Mouse (Mus musculus) G1E (cell line): ENCODE results near the gene Gm13275.
"Not testable (repeated sequence)": the region's sequence is repeated elsewhere in the genome, so short reads cannot be mapped to it uniquely, and the experiment has no call there.

Source experiments
- CTCF ChIP-seq: IDR thresholded peaks from 2 replicates; pipeline ENCODE4 v1.5.1; 2012; ENCODE audit warnings: low read depth, low read length, inconsistent platforms, mixed read lengths
- GATA1 ChIP-seq: IDR thresholded peaks from 2 replicates; pipeline ENCODE4 v1.6.1; 2012; ENCODE audit warnings: borderline replicate concordance, low read length, inconsistent platforms, mixed read lengths

DNA sequence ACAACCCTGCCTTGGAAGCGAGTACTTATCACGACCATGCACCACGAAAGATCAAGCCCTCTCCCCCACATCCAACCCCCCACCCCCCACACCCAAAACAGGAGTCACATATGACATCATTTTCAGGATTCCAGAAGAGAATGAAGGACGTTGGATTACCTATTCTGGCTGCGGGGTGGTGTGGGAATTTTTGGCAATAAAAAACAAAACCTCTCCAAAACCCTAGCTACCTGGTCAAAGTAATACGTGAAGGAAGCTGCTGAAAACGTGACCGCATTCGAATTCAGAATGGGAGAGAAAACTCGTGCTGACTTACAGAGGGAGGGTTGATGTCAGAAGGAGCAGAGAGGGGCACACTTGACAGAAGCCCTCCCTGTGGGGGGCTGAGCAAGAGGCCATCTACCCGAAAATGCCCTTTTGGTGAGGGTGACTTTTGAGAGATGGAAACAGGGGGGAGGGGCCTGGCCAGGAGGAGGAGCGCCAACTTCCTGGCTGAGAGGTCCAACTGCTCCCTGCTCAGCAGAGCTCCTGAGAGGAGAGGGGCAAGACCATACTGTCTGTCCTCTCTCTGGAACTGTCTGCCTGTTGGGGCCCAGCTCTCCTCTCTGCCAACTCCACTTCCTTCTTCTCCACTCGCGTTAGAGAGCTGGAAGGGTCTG lies 34.5 kb upstream of the Gm13275 start, which contains the start of gene Gm13283:
- not testable (repeated sequence) for TF ChIP-seq CTCF, GATA1
